8 mouse cellular contexts compared by ENCODE assay signal in the genomic region with DNA sequence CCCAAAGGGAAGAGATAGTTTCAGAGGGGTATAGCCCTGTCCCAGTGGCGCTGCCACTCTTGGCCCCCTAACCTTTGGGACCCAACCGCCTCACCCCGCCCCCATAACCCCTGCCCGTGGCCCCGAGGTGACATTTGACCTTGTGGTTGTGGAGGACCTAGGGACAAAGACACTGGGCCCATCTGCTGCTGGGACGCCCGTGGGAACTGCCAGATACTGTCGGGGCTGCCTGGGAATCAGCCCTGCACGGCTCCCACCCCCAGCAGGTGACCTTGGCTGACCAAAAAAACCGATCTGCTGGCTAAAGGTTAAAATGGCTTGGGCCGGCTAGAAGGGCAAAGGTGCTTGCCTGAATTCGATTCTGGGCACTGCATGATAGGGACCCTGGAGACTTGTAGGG. TPM values are rescaled to one million over a fixed set of nuclear protein-coding genes. Genes with fewer than 3 reads are reported as not detected.
DNase-seq lines count a peak whose midpoint lies in the region; ATAC-seq lines count a peak whose summit lies in the region.
"Had no signal": no experiment of that assay in that cellular context is flagged by ENCODE, and none has a peak within 500 bp of the region (broad histone marks: within the 10 kb centered on the region; RNA-seq: fewer than 3 reads in every experiment).

No protein-coding gene starts in this region.

- H3K4me1 ChIP-seq in embryonic facial prominence, embryonic 15.5 days, result peaks cover 45% of the 10 kb centered on the region
- peaks cover 38% of the 10 kb centered on the region for H3K4me1 ChIP-seq in limb, embryonic 12.5 days (replicated peaks)
- peaks cover 32% of the 10 kb centered on the region for H3K4me1 ChIP-seq in stomach, embryonic 14.5 days (ENCODE audit: control insufficient read depth, insufficient read depth, low read length)

- no peak overlapping the region for H3K4me2 ChIP-seq in embryonic facial prominence, embryonic 15.5 days (replicated peaks)
- H3K4me2 ChIP-seq in limb, embryonic 12.5 days, result no peak overlapping the region
- no peak overlapping the region for H3K4me2 ChIP-seq in stomach, embryonic 14.5 days (replicated peaks; ENCODE audit: low read depth, low read length)

- H3K36me3 ChIP-seq in embryonic facial prominence, embryonic 15.5 days, result no peaks in the 10 kb centered on the region
- 0 out of 2 replicates have a peak, but pooled peaks cover 5% of the 10 kb centered on the region for H3K36me3 ChIP-seq in limb, embryonic 12.5 days
- no peaks in the 10 kb centered on the region; the same call in 1 of the 2 replicates for H3K36me3 ChIP-seq in stomach, embryonic 14.5 days (ENCODE audit: control insufficient read depth, insufficient read depth, low read length)

- WGBS in embryonic facial prominence, embryonic 15.5 days, result 20% methylated on average over 12 of the region's 12 CpGs
- WGBS in limb, embryonic 12.5 days, result 30% methylated on average over 12 of the region's 12 CpGs
- 28% methylated on average over 12 of the region's 12 CpGs for WGBS in stomach, embryonic 14.5 days

- ATAC-seq in embryonic facial prominence, embryonic 15.5 days (ENCODE audit: insufficient number of reproducible peaks, low FRiP score, low TSS enrichment, low read depth), result no peak
- ATAC-seq in limb, embryonic 12.5 days (ENCODE audit: insufficient number of reproducible peaks, insufficient read depth, low FRiP score, low TSS enrichment, low read depth), result no peak
- ATAC-seq in stomach, embryonic 14.5 days (ENCODE audit: insufficient number of reproducible peaks, insufficient read depth, low FRiP score, low read depth), result no peak

- no peaks in the 10 kb centered on the region for H3K27me3 ChIP-seq in embryonic facial prominence, embryonic 15.5 days
- H3K27me3 ChIP-seq in limb, embryonic 12.5 days, result no peaks in the 10 kb centered on the region; the same call in 1 of the 2 replicates
- H3K27me3 ChIP-seq in stomach, embryonic 14.5 days (ENCODE audit: control insufficient read depth, insufficient read depth, low read length), result no peaks in the 10 kb centered on the region

- H3K4me3 ChIP-seq in embryonic facial prominence, embryonic 15.5 days (replicated peaks), result no peak overlapping the region
- H3K4me3 ChIP-seq in limb, embryonic 12.5 days (replicated peaks), result no peak overlapping the region
- H3K4me3 ChIP-seq in stomach, embryonic 14.5 days (ENCODE audit: low read depth, low read length), result no peak overlapping the region

- peak; percentile 9 for DNase-seq in layer of hippocampus, adult 11-12 months (ENCODE audit: low spot score)
- DNase-seq in layer of hippocampus, postnatal 14 days (ENCODE audit: low spot score in 2 of 2), result no peak
- no peak for DNase-seq in cerebellum, postnatal 36 days
- no peak for DNase-seq in cerebellum, postnatal 4 days (ENCODE audit: low spot score in 2 of 2)

- no peak overlapping the region for H3K9ac ChIP-seq in embryonic facial prominence, embryonic 15.5 days
- peak overlapping the region; percentile 31; the same call in 1 of the 2 replicates for H3K9ac ChIP-seq in limb, embryonic 12.5 days (replicated peaks)
- H3K9ac ChIP-seq in stomach, embryonic 14.5 days (replicated peaks; ENCODE audit: low read depth, low read length), result no peak overlapping the region

- H3K9me3 ChIP-seq in embryonic facial prominence, embryonic 15.5 days (replicated peaks), result no peaks in the 10 kb centered on the region
- no peaks in the 10 kb centered on the region; the same call in 1 of the 2 replicates for H3K9me3 ChIP-seq in limb, embryonic 12.5 days
- H3K9me3 ChIP-seq in stomach, embryonic 14.5 days (ENCODE audit: control insufficient read depth, low read depth, low read length), result no peaks in the 10 kb centered on the region

- peak overlapping the region; percentile 94; the same call in 1 of the 2 replicates for H3K27ac ChIP-seq in embryonic facial prominence, embryonic 15.5 days (replicated peaks)
- peak overlapping the region; percentile 93 for H3K27ac ChIP-seq in limb, embryonic 12.5 days
- peak overlapping the region; percentile 94; the same call in 1 of the 2 replicates for H3K27ac ChIP-seq in stomach, embryonic 14.5 days (ENCODE audit: low read length)

RNA-seq across cellular contexts. Expression of a gene that starts 1.6 kb away (rescaled TPM):
- 10 to 100 TPM; 33.9 to 36.7 TPM for total RNA-seq in layer of hippocampus, postnatal 14 days (2021)
- polyA plus RNA-seq in embryonic facial prominence, embryonic 15.5 days (2015; fragmentation: Nextera tagmentation; extraction: Ambion mirVana), result 59.0 and 61.2 TPM in 2 replicates
- polyA plus RNA-seq in limb, embryonic 12.5 days (2016; fragmentation: Nextera tagmentation; extraction: Ambion mirVana), result 65.8 and 72.4 TPM in 2 replicates
- 52.7 and 65.5 TPM in 2 replicates for polyA plus RNA-seq in stomach, embryonic 14.5 days (2014; fragmentation: Nextera tagmentation; extraction: Ambion mirVana)

RNA-seq across cellular contexts. Expression of a gene that starts 12.2 kb away (rescaled TPM):
- total RNA-seq in layer of hippocampus, postnatal 14 days (2021), result 1 to 10 TPM; 5.1 to 5.2 TPM
- polyA plus RNA-seq in embryonic facial prominence, embryonic 15.5 days (2015; fragmentation: Nextera tagmentation; extraction: Ambion mirVana), result 11.6 and 12.7 TPM in 2 replicates
- polyA plus RNA-seq in limb, embryonic 12.5 days (2016; fragmentation: Nextera tagmentation; extraction: Ambion mirVana), result 7.0 and 7.1 TPM in 2 replicates
- polyA plus RNA-seq in stomach, embryonic 14.5 days (2014; fragmentation: Nextera tagmentation; extraction: Ambion mirVana), result 8.6 and 9.6 TPM in 2 replicates
- total RNA-seq: megakaryocyte progenitor cell, adult 5-6 weeks had no signal

RNA-seq across cellular contexts. Expression of a gene that starts 12.3 kb away (rescaled TPM):
- 10 to 100 TPM; 16.0 to 18.1 TPM for total RNA-seq in layer of hippocampus, postnatal 14 days (2021)
- 7.1 and 8.5 TPM in 2 replicates for polyA plus RNA-seq in embryonic facial prominence, embryonic 15.5 days (2015; fragmentation: Nextera tagmentation; extraction: Ambion mirVana)
- 4.2 and 4.9 TPM in 2 replicates for polyA plus RNA-seq in limb, embryonic 12.5 days (2016; fragmentation: Nextera tagmentation; extraction: Ambion mirVana)
- 3.8 TPM in 2 replicates for polyA plus RNA-seq in stomach, embryonic 14.5 days (2014; fragmentation: Nextera tagmentation; extraction: Ambion mirVana)

RNA-seq across cellular contexts. Expression of a gene that starts 13.3 kb away (rescaled TPM):
- total RNA-seq in layer of hippocampus, postnatal 14 days (2021), result 10 to 100 TPM; 89.1 to 96.7 TPM
- 96.7 and 106 TPM in 2 replicates for polyA plus RNA-seq in embryonic facial prominence, embryonic 15.5 days (2015; fragmentation: Nextera tagmentation; extraction: Ambion mirVana)
- polyA plus RNA-seq in limb, embryonic 12.5 days (2016; fragmentation: Nextera tagmentation; extraction: Ambion mirVana), result 96.9 TPM in 2 replicates
- polyA plus RNA-seq in stomach, embryonic 14.5 days (2014; fragmentation: Nextera tagmentation; extraction: Ambion mirVana), result 92.2 and 94.2 TPM in 2 replicates

RNA-seq across cellular contexts. Expression of a gene that starts 16.7 kb away (rescaled TPM):
- 10 to 100 TPM; 84.9 to 96.2 TPM for total RNA-seq in layer of hippocampus, postnatal 14 days (2021)
- 100 and 121 TPM in 2 replicates for polyA plus RNA-seq in embryonic facial prominence, embryonic 15.5 days (2015; fragmentation: Nextera tagmentation; extraction: Ambion mirVana)
- 92.7 and 100 TPM in 2 replicates for polyA plus RNA-seq in limb, embryonic 12.5 days (2016; fragmentation: Nextera tagmentation; extraction: Ambion mirVana)
- polyA plus RNA-seq in stomach, embryonic 14.5 days (2014; fragmentation: Nextera tagmentation; extraction: Ambion mirVana), result 106 and 108 TPM in 2 replicates
